In the genomic region with DNA sequence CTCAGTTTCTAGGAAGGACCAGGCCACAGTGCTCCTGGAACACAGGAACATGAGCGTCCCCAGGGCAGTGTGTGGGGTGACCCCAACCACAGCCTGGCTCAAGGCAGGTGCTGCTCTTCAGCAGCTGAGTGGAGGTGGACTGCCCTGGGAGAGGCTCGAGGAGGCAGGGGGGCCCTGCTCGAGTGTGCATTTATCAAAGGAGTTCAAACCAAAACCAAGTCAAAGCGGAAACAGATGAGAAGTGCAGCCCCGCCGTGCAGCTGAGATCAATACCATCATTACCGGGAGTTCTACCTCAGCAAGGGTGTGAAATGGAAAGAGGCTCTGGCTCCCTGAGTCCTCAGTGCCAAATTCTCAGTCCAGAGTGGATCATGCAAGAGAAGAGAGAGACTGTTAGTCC, we compare ENCODE assay signal across 18 mouse cellular contexts.
DNase-seq lines count a peak whose midpoint lies in the region; ATAC-seq and TF ChIP-seq lines count a peak whose summit lies in the region.
"Had no signal": no experiment of that assay in that cellular context is flagged by ENCODE, and none has a peak within 500 bp of the region (broad histone marks: within the 10 kb centered on the region; RNA-seq: fewer than 3 reads in every experiment).

No protein-coding gene starts in this region.

- H3K9me3 ChIP-seq in liver, postnatal 0 days (ENCODE audit: low read length) = no peaks in the 10 kb centered on the region
- no peaks in the 10 kb centered on the region for H3K9me3 ChIP-seq in liver, embryonic 12.5 days (replicated peaks)
- no peaks in the 10 kb centered on the region for H3K9me3 ChIP-seq in embryonic facial prominence, embryonic 10.5 days
- H3K9me3 ChIP-seq: hindbrain, embryonic 12.5 days; limb, embryonic 12.5 days had no signal

- TF ChIP-seq POLR2A in thymus, adult 2 months (IDR thresholded peaks at IDR 0.05; ENCODE audit: control insufficient read depth, extremely low read depth, insufficient read depth, low read length, poor library complexity) = no peak

- no peak for TF ChIP-seq EP300 in liver, postnatal 0 days (IDR thresholded peaks at IDR 0.05; ENCODE audit: low read depth)

- H3K4me1 ChIP-seq in liver, postnatal 0 days (ENCODE audit: insufficient read depth) = no peaks in the 10 kb centered on the region
- peaks cover 6% of the 10 kb centered on the region; the same call in 1 of the 2 replicates for H3K4me1 ChIP-seq in liver, embryonic 12.5 days
- H3K4me1 ChIP-seq in thymus, adult 2 months (replicated peaks; ENCODE audit: control insufficient read depth, insufficient read depth, low read length) = peaks cover 3% of the 10 kb centered on the region
- peaks cover 46% of the 10 kb centered on the region for H3K4me1 ChIP-seq in embryonic facial prominence, embryonic 10.5 days

- no peaks in the 10 kb centered on the region for H3K36me3 ChIP-seq in liver, postnatal 0 days (replicated peaks; ENCODE audit: insufficient read depth, low read length)
- H3K36me3 ChIP-seq in liver, embryonic 12.5 days = no peaks in the 10 kb centered on the region
- H3K36me3 ChIP-seq in thymus, adult 2 months (ENCODE audit: control insufficient read depth, insufficient read depth, low read length) = no peaks in the 10 kb centered on the region
- H3K36me3 ChIP-seq in embryonic facial prominence, embryonic 10.5 days (replicated peaks) = no peaks in the 10 kb centered on the region
- H3K36me3 ChIP-seq: hindbrain, embryonic 12.5 days; limb, embryonic 12.5 days had no signal

- H3K4me3 ChIP-seq in liver, postnatal 0 days (ENCODE audit: low read depth, low read length) = no peak overlapping the region
- no peak overlapping the region for H3K4me3 ChIP-seq in liver, embryonic 12.5 days
- no peak overlapping the region for H3K4me3 ChIP-seq in thymus, adult 2 months (ENCODE audit: control insufficient read depth, insufficient read depth, low read length)
- H3K4me3 ChIP-seq in embryonic facial prominence, embryonic 10.5 days = no peak overlapping the region
- no peak overlapping the region for H3K4me3 ChIP-seq in layer of hippocampus, adult 2 months
- H3K4me3 ChIP-seq: hindbrain, embryonic 12.5 days; limb, embryonic 12.5 days had no signal

- WGBS in liver, postnatal 0 days (ENCODE audit: insufficient replicate concordance) = 52% methylated on average over 7 of the region's 7 CpGs
- WGBS in liver, embryonic 12.5 days (ENCODE audit: insufficient replicate concordance) = 46% methylated on average over 7 of the region's 7 CpGs
- 61% methylated on average over 7 of the region's 7 CpGs for WGBS in thymus, adult 2 months
- 48% methylated on average over 7 of the region's 7 CpGs for WGBS in embryonic facial prominence, embryonic 10.5 days

- no peak for TF ChIP-seq CTCF in liver, postnatal 0 days (IDR thresholded peaks at IDR 0.05; ENCODE audit: low read depth)
- no peak for TF ChIP-seq CTCF in thymus, adult 2 months (IDR thresholded peaks at IDR 0.05; ENCODE audit: borderline replicate concordance, control insufficient read depth, extremely low read depth, insufficient read depth, low read length, poor library complexity)
- TF ChIP-seq CTCF in layer of hippocampus, adult 2 months (conservative IDR thresholded peaks at IDR 0.05) = no peak

- DNase-seq in liver, postnatal 0 days = peak; percentile 10
- DNase-seq in thymus, postnatal 4 days = peak; percentile 43
- no peak for DNase-seq in thymus, adult 2 months
- no peak for DNase-seq in embryonic facial prominence, embryonic 10.5 days (ENCODE audit: low spot score)
- DNase-seq in frontal cortex, postnatal 14 days (ENCODE audit: low spot score in 2 of 2) = no peak
- DNase-seq in layer of hippocampus, adult 2 months (ENCODE audit: low spot score in 2 of 2) = no peak
- DNase-seq: cerebellum, adult 18-20 months; cerebellum, postnatal 36 days; gastrocnemius, postnatal 14 days; kidney, adult 18-20 months; midbrain, embryonic 14.5 days had no signal

- no peaks in the 10 kb centered on the region for H3K27me3 ChIP-seq in liver, postnatal 0 days (ENCODE audit: insufficient read depth, low read length)
- H3K27me3 ChIP-seq in liver, embryonic 12.5 days (replicated peaks) = peaks cover 47% of the 10 kb centered on the region
- no peaks in the 10 kb centered on the region for H3K27me3 ChIP-seq in thymus, adult 2 months (ENCODE audit: control insufficient read depth, insufficient read depth, low read length)
- peaks cover 41% of the 10 kb centered on the region for H3K27me3 ChIP-seq in embryonic facial prominence, embryonic 10.5 days (replicated peaks; ENCODE audit: low read depth, poor library complexity, severe bottlenecking)

- ATAC-seq in liver, postnatal 0 days = no peak
- ATAC-seq in liver, embryonic 12.5 days = no peak
- ATAC-seq: forebrain, embryonic 14.5 days; lung, postnatal 0 days had no signal

- H3K4me2 ChIP-seq in liver, postnatal 0 days (ENCODE audit: low read depth, low read length) = no peak overlapping the region
- no peak overlapping the region for H3K4me2 ChIP-seq in liver, embryonic 12.5 days
- H3K4me2 ChIP-seq: hindbrain, embryonic 12.5 days; limb, embryonic 12.5 days had no signal

- no peak overlapping the region for H3K27ac ChIP-seq in liver, postnatal 0 days (ENCODE audit: low read depth)
- no peak overlapping the region for H3K27ac ChIP-seq in liver, embryonic 12.5 days
- H3K27ac ChIP-seq in thymus, adult 2 months (ENCODE audit: control insufficient read depth, insufficient read depth, low read length) = no peak overlapping the region
- H3K27ac ChIP-seq in embryonic facial prominence, embryonic 10.5 days (replicated peaks) = peak overlapping the region; percentile 71
- no peak overlapping the region for H3K27ac ChIP-seq in layer of hippocampus, adult 2 months
- H3K27ac ChIP-seq: hindbrain, embryonic 12.5 days; kidney, postnatal 0 days; limb, embryonic 12.5 days; liver, embryonic 14.5 days had no signal

- H3K9ac ChIP-seq in liver, postnatal 0 days (replicated peaks) = no peak overlapping the region
- no peak overlapping the region for H3K9ac ChIP-seq in liver, embryonic 12.5 days
- H3K9ac ChIP-seq: hindbrain, embryonic 12.5 days; limb, embryonic 12.5 days; liver, embryonic 14.5 days had no signal

Comparison
In these comparisons a context has a peak if more than half of its experiments do, and no peak if none do; other contexts are left out.
1. DNase-seq: peak in liver, postnatal 0 days (single experiment) and thymus, postnatal 4 days (single experiment); none in thymus, adult 2 months (single experiment), embryonic facial prominence, embryonic 10.5 days (single experiment), frontal cortex, postnatal 14 days (0 of 2) and layer of hippocampus, adult 2 months (0 of 2).